Mouse (Mus musculus) stomach, postnatal 0 days (tissue): Measurements from ENCODE around the gene Hist1h4h. TPM values are rescaled to one million over a fixed set of nuclear protein-coding genes. Genes with fewer than 3 reads are reported as not detected.
A peak's percentile ranks its signal among the peaks of the same experiment; 100 is the strongest.
"Not testable (repeated sequence)": the region's sequence is repeated elsewhere in the genome, so short reads cannot be mapped to it uniquely, and the experiment has no call there.

ENCODE experiments used
- ATAC-seq: fragments of 200-750 bp; cut with Nextera tagmentation; 2 replicates; pipeline ENCODE4 v1.8.0; 2017; ENCODE audit not compliant: low FRiP score, low TSS enrichment
- DNase-seq: peaks from one replicate; pipeline ENCODE4 v3.0.0-alpha.2; 2016; ENCODE audit warnings: low spot score
- H3K27ac ChIP-seq: fragments of 300-500 bp; sonication (generic); replicated peaks from 2 replicates; pipeline ENCODE4 v1.5.1; 2014; ENCODE audit warnings: mild to moderate bottlenecking, control low read depth
- H3K27me3 ChIP-seq: fragments of 300-500 bp; sonication (generic); 2 replicates; pipeline ENCODE4 v1.6.1; 2014; ENCODE audit warnings: low read length; ENCODE audit not compliant: control insufficient read depth, insufficient read depth
- H3K36me3 ChIP-seq: fragments of 300-500 bp; sonication (generic); 2 replicates; pipeline ENCODE4 v1.6.1; 2014; ENCODE audit warnings: low read length, mixed read lengths; ENCODE audit not compliant: control insufficient read depth, insufficient read depth
- H3K4me1 ChIP-seq: fragments of 300-500 bp; sonication (generic); replicated peaks from 2 replicates; pipeline ENCODE4 v1.6.1; 2014; ENCODE audit warnings: antibody characterized with exemption; ENCODE audit not compliant: control insufficient read depth, insufficient read depth
- H3K4me2 ChIP-seq: fragments of 300-500 bp; sonication (generic); replicated peaks from 2 replicates; pipeline ENCODE4 v1.6.1; 2014; ENCODE audit warnings: low read depth, mild to moderate bottlenecking, control low read depth, moderate library complexity
- H3K4me3 ChIP-seq: fragments of 300-500 bp; sonication (generic); 2 replicates; pipeline ENCODE4 v1.5.1; 2014; ENCODE audit warnings: low read depth, low read length, control low read depth
- H3K9ac ChIP-seq: fragments of 300-500 bp; sonication (generic); 2 replicates; pipeline ENCODE4 v1.6.1; 2014; ENCODE audit warnings: mild to moderate bottlenecking, low read length, control low read depth, mixed read lengths
- H3K9me3 ChIP-seq: fragments of 300-500 bp; sonication (generic); 2 replicates; pipeline ENCODE4 v1.6.1; 2016; ENCODE audit warnings: low read length; ENCODE audit not compliant: control insufficient read depth
- CTCF ChIP-seq: IDR thresholded peaks from 2 replicates; pipeline ENCODE4 v1.5.1; 2016; ENCODE audit warnings: antibody characterized with exemption, low read depth, mild to moderate bottlenecking, moderate library complexity
- EP300 ChIP-seq: optimal IDR thresholded peaks from 2 replicates; pipeline ENCODE3; 2016; ENCODE audit warnings: antibody characterized with exemption
- WGBS: fragments of 180-500 bp; shearing (Covaris S2); extraction: QIAGEN DNeasy Blood & Tissue Kit; methylation state at CpG from one replicate; pipeline ENCODE4 v1.1.7; 2014; 5-methylcytosine and 5-hydroxymethylcytosine counted together
- polyA plus RNA-seq: library from polyadenylated mRNA; unstranded; fragments of >200 nt; fragmentation: Nextera tagmentation; extraction: Ambion mirVana; gene quantifications from 2 replicates; pipeline ENCODE4 v1.2.1, GENCODE M21; 2015

The Hist1h4h gene
- polyA plus RNA-seq, 1 experiment from 2014 or later, result 18.3 TPM

- H3K27ac ChIP-seq, result peak within 1 kb of the TSS; percentile 83
- peak; percentile 95 for TF ChIP-seq EP300
- DNase-seq, result peak; percentile 88
- H3K9me3 ChIP-seq, H3K27me3 ChIP-seq, H3K36me3 ChIP-seq, H3K4me1 ChIP-seq: not testable (repeated sequence)
- H3K4me3 ChIP-seq, result peak within 1 kb of the TSS; percentile 42
- peak within 1 kb of the TSS; percentile 61 for H3K9ac ChIP-seq
- peak within 1 kb of the TSS; percentile 59 for H3K4me2 ChIP-seq
- peak; percentile 92 for ATAC-seq
- under 1% methylated on average over 21 of the region's 42 CpGs for WGBS
These were observed 43.2 kb downstream of the Hist1h4h start, which contains the start of the genes Hist1h2bf and Hist1h2ad for GRCm38 (mm10) chr13:23573898-23574524. TSS of gene Hist1h2bf (minus strand) at chr13:23574196. TSS of gene Hist1h2ad (plus strand) at chr13:23574381.

- under 1% methylated on average over 5 of the region's 39 CpGs for WGBS
- not testable (repeated sequence) for H3K9ac ChIP-seq, DNase-seq, H3K9me3 ChIP-seq, H3K27me3 ChIP-seq, H3K36me3 ChIP-seq, H3K4me1 ChIP-seq
- peak overlapping the region; percentile 47 for H3K4me2 ChIP-seq
- H3K27ac ChIP-seq, result peak overlapping the region; percentile 69
- H3K4me3 ChIP-seq, result peak overlapping the region; percentile 22; the same call in 1 of the 2 replicates
- ATAC-seq, result peak; percentile 6
These were observed 43.8 kb downstream of the Hist1h4h start for GRCm38 (mm10) chr13:23574546-23575170.

GRCm38 (mm10) chr13:23575271-23575851, 44.5 kb downstream of the Hist1h4h start, which contains the start of gene Hist1h3d:
TSS of gene Hist1h3d (plus strand) at chr13:23575763.
- Histone ChIP-seq H3K9ac (peak within 1 kb of the TSS; percentile 58), H3K27me3 (no peaks in the 10 kb centered on the region), H3K4me3 (peak within 1 kb of the TSS; percentile 39), H3K9me3 (no peaks in the 10 kb centered on the region), H3K27ac (peak within 1 kb of the TSS; percentile 76), H3K4me1 (peaks cover 3% of the 10 kb centered on the region; the same call in 1 of the 2 replicates), H3K36me3 (no peaks in the 10 kb centered on the region), H3K4me2 (peak within 1 kb of the TSS; percentile 55)
- WGBS, result under 1% methylated on average over 18 of the region's 18 CpGs
- ATAC-seq, result peak; percentile 72
- DNase-seq, result peak; percentile 51
- TF ChIP-seq EP300, result no peak
- TF ChIP-seq CTCF, result no peak

- not testable (repeated sequence) for H3K4me1 ChIP-seq, H3K36me3 ChIP-seq, ATAC-seq, H3K9me3 ChIP-seq, DNase-seq, H3K27me3 ChIP-seq
- peak overlapping the region; percentile 55 for H3K4me2 ChIP-seq
- H3K27ac ChIP-seq, result peak overlapping the region; percentile 76
- peak overlapping the region; percentile 39 for H3K4me3 ChIP-seq
- 2% methylated on average over 8 of the region's 40 CpGs for WGBS
- H3K9ac ChIP-seq, result peak overlapping the region; percentile 58
These were observed 45.0 kb downstream of the Hist1h4h start for GRCm38 (mm10) chr13:23575864-23576313.

GRCm38 (mm10) chr13:23576351-23576881, 45.6 kb downstream of the Hist1h4h start:
- no peak for ATAC-seq
- Histone ChIP-seq H3K27me3 (no peaks in the 10 kb centered on the region), H3K27ac (peak overlapping the region; percentile 49), H3K4me3 (peak overlapping the region; percentile 39), H3K9me3 (no peaks in the 10 kb centered on the region), H3K4me1 (peaks cover 3% of the 10 kb centered on the region; the same call in 1 of the 2 replicates), H3K36me3 (no peaks in the 10 kb centered on the region), H3K4me2 (peak overlapping the region; percentile 55), H3K9ac (peak overlapping the region; percentile 58)
- no peak for TF ChIP-seq CTCF
- TF ChIP-seq EP300, result no peak
- no peak for DNase-seq
- WGBS, result 7% methylated on average over 7 of the region's 7 CpGs
